Mouse (Mus musculus) kidney, embryonic 14.5 days (tissue): Measurements from ENCODE around the gene Pxylp1. TPM values are rescaled to one million over a fixed set of nuclear protein-coding genes. Genes with fewer than 3 reads are reported as not detected.

ENCODE experiments used
- ATAC-seq: fragments of 200-750 bp; cut with Nextera tagmentation; 2 replicates; pipeline ENCODE4 v1.8.0; 2017; ENCODE audit warnings: moderate number of reproducible peaks, mild to moderate bottlenecking, moderate TSS enrichment, moderate library complexity; ENCODE audit not compliant: low FRiP score, low TSS enrichment
- H3K27ac ChIP-seq: fragments of 300-500 bp; sonication (generic); 2 replicates; pipeline ENCODE4 v1.5.1; 2014; ENCODE audit warnings: low read depth, mild to moderate bottlenecking, low read length, moderate library complexity, mixed read lengths
- H3K27me3 ChIP-seq: fragments of 300-500 bp; sonication (generic); 2 replicates; pipeline ENCODE4 v1.6.1; 2014; ENCODE audit warnings: mild to moderate bottlenecking, low read length; ENCODE audit not compliant: control insufficient read depth, insufficient read depth
- H3K36me3 ChIP-seq: fragments of 300-500 bp; sonication (generic); 2 replicates; pipeline ENCODE4 v1.6.1; 2014; ENCODE audit warnings: low read length, mixed read lengths; ENCODE audit not compliant: control insufficient read depth, insufficient read depth
- H3K4me1 ChIP-seq: fragments of 300-500 bp; sonication (generic); 2 replicates; pipeline ENCODE4 v1.6.1; 2014; ENCODE audit warnings: low read length, mixed read lengths; ENCODE audit not compliant: control insufficient read depth, insufficient read depth
- H3K4me2 ChIP-seq: fragments of 300-500 bp; sonication (generic); replicated peaks from 2 replicates; pipeline ENCODE4 v1.6.1; 2014; ENCODE audit warnings: low read depth, mild to moderate bottlenecking, low read length
- H3K4me3 ChIP-seq: fragments of 300-500 bp; sonication (generic); 2 replicates; pipeline ENCODE4 v1.5.1; 2014; ENCODE audit warnings: mild to moderate bottlenecking, low read length
- H3K9ac ChIP-seq: fragments of 300-500 bp; sonication (generic); 2 replicates; pipeline ENCODE4 v1.6.1; 2014; ENCODE audit warnings: low read depth, mild to moderate bottlenecking, low read length, moderate library complexity
- H3K9me3 ChIP-seq: fragments of 300-500 bp; sonication (generic); 2 replicates; pipeline ENCODE4 v1.6.1; 2016; ENCODE audit warnings: low read length; ENCODE audit not compliant: control insufficient read depth
- WGBS: fragments of 180-500 bp; shearing (Covaris S2); extraction: QIAGEN DNeasy Blood & Tissue Kit; methylation state at CpG from one replicate; pipeline ENCODE4 v1.1.7; 2014; 5-methylcytosine and 5-hydroxymethylcytosine counted together
- polyA plus RNA-seq: library from polyadenylated mRNA; unstranded; fragments of >200 nt; fragmentation: Nextera tagmentation; extraction: Ambion mirVana; gene quantifications from 2 replicates; pipeline ENCODE4 v1.2.1, GENCODE M21; 2014

Gene Pxylp1
- polyA plus RNA-seq, 1 experiment from 2014 or later: 19.3 TPM

DNA sequence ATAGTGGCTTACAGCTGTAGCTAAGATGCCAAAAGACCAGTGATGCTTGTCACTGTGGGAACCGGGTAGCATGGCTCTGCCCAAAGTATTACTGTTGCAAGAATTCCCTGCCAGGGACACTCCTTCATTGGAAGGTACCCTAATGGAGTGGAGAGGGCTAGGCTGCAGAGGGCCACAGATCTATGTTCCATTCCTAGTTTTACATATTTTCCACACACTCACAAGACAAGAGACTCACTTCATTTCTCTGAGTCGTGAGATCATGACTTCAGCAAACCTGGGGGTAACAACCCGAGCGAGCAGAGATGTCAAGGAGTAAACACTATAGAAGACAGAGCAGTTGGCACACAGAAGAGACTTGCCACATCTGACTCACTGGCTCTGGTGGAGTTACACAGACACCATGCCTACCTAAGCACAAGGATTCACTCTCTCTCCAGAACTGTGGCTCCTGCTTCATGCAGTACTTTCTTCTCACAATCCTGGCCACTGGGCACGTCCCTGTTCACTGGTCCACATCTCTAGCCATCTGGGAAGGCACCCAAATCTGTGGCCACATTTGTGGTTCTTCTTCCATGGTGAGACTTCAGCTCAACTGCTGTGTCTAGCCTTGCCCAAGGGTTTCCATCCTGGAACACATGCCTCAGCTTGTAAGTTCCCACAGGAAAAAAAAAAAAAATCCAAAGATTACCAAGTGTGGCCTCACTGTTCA, 31.9 kb downstream of the Pxylp1 start:
- Histone ChIP-seq H3K27ac (no peak overlapping the region), H3K27me3 (no peaks in the 10 kb centered on the region), H3K9ac (no peak overlapping the region), H3K4me1 (no peaks in the 10 kb centered on the region), H3K36me3 (no peaks in the 10 kb centered on the region), H3K4me3 (no peak overlapping the region), H3K9me3 (no peaks in the 10 kb centered on the region), H3K4me2 (no peak overlapping the region)
- no peak for ATAC-seq
- WGBS: 82% methylated on average over 5 of the region's 5 CpGs

DNA sequence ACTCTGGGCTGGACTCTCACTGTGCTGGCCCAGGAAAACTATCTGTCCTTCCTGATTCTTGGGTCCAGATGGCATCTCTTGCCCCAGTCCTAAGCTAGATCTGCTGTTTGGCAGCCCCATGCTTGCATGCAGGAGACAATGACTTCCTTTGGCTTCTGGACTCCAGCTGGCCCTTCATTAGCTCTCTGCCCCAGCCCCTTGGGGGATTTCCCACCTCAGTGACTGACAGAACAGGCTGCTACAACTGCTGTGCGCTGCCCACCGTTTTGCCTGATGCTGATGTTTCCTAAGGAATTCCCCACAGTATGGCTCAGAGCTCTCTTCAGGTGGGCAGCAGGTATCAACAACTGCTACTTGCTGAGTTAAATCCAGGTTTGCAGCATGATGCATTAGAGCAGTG, 33.4 kb downstream of the Pxylp1 start:
- Histone ChIP-seq H3K36me3 (no peaks in the 10 kb centered on the region), H3K4me3 (no peak overlapping the region), H3K27ac (no peak overlapping the region), H3K9me3 (no peaks in the 10 kb centered on the region), H3K9ac (no peak overlapping the region), H3K27me3 (no peaks in the 10 kb centered on the region), H3K4me1 (no peaks in the 10 kb centered on the region), H3K4me2 (no peak overlapping the region)
- 71% methylated on average over 2 of the region's 2 CpGs for WGBS
- no peak for ATAC-seq

DNA sequence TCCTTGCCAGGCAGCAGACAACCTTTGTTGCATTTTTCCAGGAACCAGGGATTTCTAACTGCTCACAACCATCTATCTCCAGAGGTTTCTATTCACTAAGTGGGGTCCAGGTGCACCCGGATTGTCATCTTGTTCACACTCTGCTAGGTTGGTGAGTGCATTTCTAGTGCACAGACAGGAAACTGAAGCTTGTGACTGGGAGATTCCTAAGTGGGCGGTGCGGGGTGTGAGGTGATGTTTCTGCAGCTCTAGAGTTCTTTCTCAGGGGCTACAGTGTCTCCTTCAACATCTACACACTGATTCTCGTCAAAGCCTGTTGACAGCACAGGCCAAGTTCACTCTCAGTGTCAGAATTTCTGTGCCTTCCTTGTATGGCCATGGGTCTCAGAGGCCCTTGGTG, 34.6 kb downstream of the Pxylp1 start:
- no peak overlapping the region for H3K4me2 ChIP-seq
- 86% methylated on average over 4 of the region's 4 CpGs for WGBS
- H3K27me3 ChIP-seq: no peaks in the 10 kb centered on the region
- H3K27ac ChIP-seq: no peak overlapping the region
- no peak for ATAC-seq
- H3K9ac ChIP-seq: no peak overlapping the region
- H3K9me3 ChIP-seq: no peaks in the 10 kb centered on the region
- H3K4me3 ChIP-seq: no peak overlapping the region
- no peaks in the 10 kb centered on the region for H3K36me3 ChIP-seq
- no peaks in the 10 kb centered on the region for H3K4me1 ChIP-seq

DNA sequence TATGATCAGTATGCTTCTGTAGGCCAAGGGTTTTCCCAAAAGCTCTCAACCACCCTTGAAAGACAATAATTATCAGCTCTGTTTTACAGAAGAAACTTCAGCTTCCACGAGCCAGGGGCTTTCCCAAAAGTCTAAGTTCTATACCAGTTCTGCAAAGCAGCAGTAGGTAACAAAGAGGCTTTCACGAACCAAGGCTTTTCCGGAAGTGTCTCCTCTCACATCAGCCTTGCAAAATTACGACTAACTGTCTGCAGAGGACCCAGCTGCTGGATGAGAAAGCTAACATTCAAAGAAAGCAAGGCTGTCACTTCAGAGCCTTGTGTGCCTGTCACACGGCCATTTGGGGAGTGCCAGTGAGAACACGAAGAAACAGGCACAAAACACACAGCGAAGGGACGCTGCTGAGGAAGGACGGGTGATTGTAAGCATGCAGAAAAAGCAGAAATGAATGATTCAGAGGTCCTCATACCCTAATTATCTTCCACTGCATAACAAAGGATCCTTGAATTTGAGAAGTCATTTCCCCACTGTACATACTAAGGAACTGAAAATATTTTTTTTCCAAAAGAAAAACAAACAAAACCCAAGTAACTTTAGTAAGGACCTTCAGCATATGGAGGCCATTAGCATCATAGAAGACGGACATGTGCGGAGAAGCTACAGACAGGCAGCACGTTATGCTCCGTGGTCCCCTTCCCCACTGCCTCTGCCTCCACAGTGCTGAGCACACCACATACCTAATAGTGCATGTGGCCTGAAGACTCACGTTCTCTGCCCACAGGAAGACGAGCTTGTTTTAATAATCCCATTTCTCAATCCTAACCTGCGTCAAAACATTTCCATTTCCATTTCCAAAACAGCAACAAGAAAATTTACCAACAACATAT, 38.9 kb downstream of the Pxylp1 start:
- no peaks in the 10 kb centered on the region for H3K27me3 ChIP-seq
- no peak overlapping the region for H3K27ac ChIP-seq
- no peaks in the 10 kb centered on the region for H3K9me3 ChIP-seq
- no peaks in the 10 kb centered on the region for H3K36me3 ChIP-seq
- no peak overlapping the region for H3K4me3 ChIP-seq
- no peaks in the 10 kb centered on the region for H3K4me1 ChIP-seq
- no peak overlapping the region for H3K4me2 ChIP-seq
- no peak for ATAC-seq
- no peak overlapping the region for H3K9ac ChIP-seq
- 72% methylated on average over 16 of the region's 16 CpGs for WGBS

DNA sequence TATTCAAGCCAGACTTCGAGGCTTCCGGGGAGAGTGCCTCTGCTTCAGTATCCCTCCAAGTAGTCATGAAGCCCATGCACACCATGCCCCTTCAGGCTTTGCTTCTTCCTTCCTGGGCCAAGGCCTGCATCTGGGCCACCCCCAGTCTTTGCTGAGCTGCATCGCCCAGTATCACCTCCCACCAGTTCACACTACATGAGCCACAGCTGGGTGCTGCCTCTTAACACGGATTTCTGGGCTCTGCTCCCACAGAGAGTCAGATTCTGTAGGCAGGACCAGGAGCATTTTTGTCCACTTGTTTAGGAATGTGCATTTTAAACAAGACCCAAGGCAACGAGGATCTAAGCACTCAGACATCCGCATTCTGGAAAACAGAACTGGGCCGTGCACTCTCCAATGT, 40.8 kb downstream of the Pxylp1 start:
- no peak overlapping the region for H3K4me3 ChIP-seq
- H3K9ac ChIP-seq: no peak overlapping the region
- ATAC-seq: no peak
- H3K27ac ChIP-seq: no peak overlapping the region
- 81% methylated on average over 7 of the region's 7 CpGs for WGBS
- no peaks in the 10 kb centered on the region for H3K9me3 ChIP-seq
- no peak overlapping the region for H3K4me2 ChIP-seq
- H3K27me3 ChIP-seq: no peaks in the 10 kb centered on the region
- no peaks in the 10 kb centered on the region for H3K4me1 ChIP-seq
- H3K36me3 ChIP-seq: no peaks in the 10 kb centered on the region

DNA sequence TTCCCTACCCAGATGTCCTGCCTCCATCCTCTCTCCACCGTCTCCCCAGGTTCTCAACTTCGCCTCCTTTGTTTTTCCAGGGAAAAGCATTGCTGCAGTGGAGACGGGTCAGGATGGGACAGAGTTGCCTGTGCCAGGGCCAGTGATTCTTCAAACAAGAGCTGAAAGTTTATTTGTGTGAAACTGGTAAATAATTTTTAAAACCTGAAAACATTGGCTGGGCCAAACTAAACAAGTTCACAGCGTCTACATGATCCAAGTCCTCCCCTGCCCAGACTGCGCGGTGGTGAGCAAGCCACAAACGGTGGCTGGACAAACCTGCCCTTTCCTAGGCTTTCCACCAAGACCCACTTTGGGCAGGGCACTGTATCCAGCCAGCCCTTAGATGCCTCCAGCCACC, 41.4 kb downstream of the Pxylp1 start:
- 79% methylated on average over 7 of the region's 7 CpGs for WGBS
- H3K4me2 ChIP-seq: no peak overlapping the region
- no peak overlapping the region for H3K27ac ChIP-seq
- no peak overlapping the region for H3K9ac ChIP-seq
- no peaks in the 10 kb centered on the region for H3K36me3 ChIP-seq
- H3K4me1 ChIP-seq: no peaks in the 10 kb centered on the region
- ATAC-seq: no peak
- H3K4me3 ChIP-seq: no peak overlapping the region
- no peaks in the 10 kb centered on the region for H3K9me3 ChIP-seq
- no peaks in the 10 kb centered on the region for H3K27me3 ChIP-seq

DNA sequence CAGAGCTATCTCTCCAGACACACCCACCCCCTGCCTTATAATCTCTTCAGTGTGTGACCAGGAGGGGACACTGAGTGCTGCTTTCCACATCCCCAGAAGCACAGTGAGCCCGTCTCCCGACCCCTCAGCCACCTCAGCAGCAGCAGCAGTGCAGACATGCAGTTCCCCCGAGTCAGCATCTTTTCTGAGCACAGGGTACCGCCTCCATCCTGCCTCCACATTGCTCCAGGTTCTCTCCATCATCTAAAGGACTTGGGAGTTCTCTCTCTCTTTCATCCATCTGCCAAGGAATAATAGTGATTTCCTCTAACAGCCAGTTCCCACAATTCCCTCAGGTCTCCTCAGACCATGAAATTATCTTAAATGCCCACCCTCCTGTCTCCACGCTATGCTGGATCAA, 43.5 kb downstream of the Pxylp1 start:
- no peaks in the 10 kb centered on the region for H3K4me1 ChIP-seq
- no peak for ATAC-seq
- no peaks in the 10 kb centered on the region for H3K9me3 ChIP-seq
- 53% methylated on average over 5 of the region's 5 CpGs for WGBS
- no peak overlapping the region for H3K27ac ChIP-seq
- no peak overlapping the region for H3K4me3 ChIP-seq
- no peaks in the 10 kb centered on the region for H3K36me3 ChIP-seq
- H3K9ac ChIP-seq: no peak overlapping the region
- no peak overlapping the region for H3K4me2 ChIP-seq
- no peaks in the 10 kb centered on the region for H3K27me3 ChIP-seq

DNA sequence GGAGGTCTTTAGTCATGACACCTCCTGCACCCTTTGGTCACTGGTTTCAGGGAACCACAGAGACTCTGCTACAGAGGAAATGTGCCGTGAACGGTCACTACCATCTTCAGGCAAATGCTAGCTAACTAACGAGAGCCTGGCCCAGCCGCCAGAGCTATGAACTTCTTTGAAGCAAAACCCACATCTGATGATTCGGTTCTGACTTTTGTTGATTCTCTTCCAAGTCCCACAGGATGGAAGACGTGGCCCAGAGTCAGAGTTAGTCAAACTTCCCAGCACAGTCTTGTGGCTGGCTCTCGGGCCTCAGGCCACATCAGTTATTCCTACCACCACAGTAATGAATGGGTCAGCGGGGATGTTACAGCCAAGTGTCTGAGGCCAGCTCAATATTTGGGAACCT, 46.1 kb downstream of the Pxylp1 start:
- no peak overlapping the region for H3K9ac ChIP-seq
- no peak for ATAC-seq
- H3K4me1 ChIP-seq: no peaks in the 10 kb centered on the region
- H3K27me3 ChIP-seq: no peaks in the 10 kb centered on the region
- H3K4me2 ChIP-seq: no peak overlapping the region
- 0 out of 2 replicates have a peak, but pooled peaks cover 3% of the 10 kb centered on the region for H3K9me3 ChIP-seq
- 92% methylated on average over 8 of the region's 8 CpGs for WGBS
- H3K36me3 ChIP-seq: no peaks in the 10 kb centered on the region
- no peak overlapping the region for H3K4me3 ChIP-seq
- no peak overlapping the region for H3K27ac ChIP-seq

DNA sequence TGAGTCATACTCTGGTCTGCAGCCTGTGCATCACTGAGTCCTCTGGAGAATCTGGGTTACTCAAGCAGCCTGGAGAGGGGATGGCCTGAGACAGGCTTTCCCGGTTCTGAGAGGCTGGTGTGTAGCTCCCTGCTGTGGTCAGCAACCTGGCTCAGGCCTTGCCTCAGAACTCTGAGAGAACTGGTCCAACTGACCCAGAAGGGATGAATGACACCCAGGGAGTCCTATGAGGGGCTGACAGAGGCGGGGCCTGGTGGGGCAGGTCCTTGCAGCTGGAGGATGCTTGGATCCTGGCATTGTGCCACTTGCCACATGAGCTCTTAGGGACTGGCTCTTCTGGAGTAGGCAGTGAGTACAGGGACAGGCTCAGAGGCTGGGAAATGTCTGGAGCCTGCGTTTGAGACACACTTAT, 47.7 kb downstream of the Pxylp1 start:
- Histone ChIP-seq H3K4me3 (no peak overlapping the region), H3K9me3 (0 out of 2 replicates have a peak, but pooled peaks cover 3% of the 10 kb centered on the region), H3K36me3 (no peaks in the 10 kb centered on the region), H3K27me3 (no peaks in the 10 kb centered on the region), H3K9ac (no peak overlapping the region), H3K4me2 (no peak overlapping the region), H3K27ac (no peak overlapping the region), H3K4me1 (no peaks in the 10 kb centered on the region)
- peak; percentile 59; the same call in 1 of the 2 replicates for ATAC-seq
- 66% methylated on average over 3 of the region's 3 CpGs for WGBS
